Mouse (Mus musculus): ENCODE results near the gene Rapgef1. TPM values are rescaled to one million over a fixed set of nuclear protein-coding genes. Genes with fewer than 3 reads are reported as not detected.

Rapgef1 gene
- polyA plus RNA-seq, 1 experiment, result 132 TPM

DNA sequence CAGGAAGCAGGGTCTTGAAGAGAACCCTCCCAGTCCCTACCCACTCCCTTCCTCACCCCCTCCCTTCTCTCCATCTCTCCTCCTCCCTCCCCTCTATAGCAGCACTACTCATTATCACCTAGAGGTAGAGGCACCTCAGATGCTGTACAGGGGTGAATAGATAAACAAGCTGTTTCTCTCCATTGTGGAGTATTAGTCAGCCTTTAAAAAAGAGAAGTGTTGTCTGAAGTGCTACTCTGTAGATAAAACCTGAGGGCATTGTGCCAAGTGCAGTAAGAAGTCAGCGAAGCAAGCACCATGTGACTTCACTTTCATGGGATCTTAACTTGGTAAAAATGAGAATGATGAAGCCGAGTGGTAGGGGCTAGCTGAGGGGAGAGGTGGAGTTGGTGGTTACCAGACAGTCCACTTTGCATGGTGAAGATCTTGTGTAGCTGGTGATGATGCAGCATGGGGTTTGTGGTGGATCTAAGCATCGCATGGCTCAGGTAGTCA, 12.7 kb downstream of the Rapgef1 start:
- H3K4me3 ChIP-seq (ENCODE audit: control insufficient read depth, insufficient read depth, low read length), result no peak overlapping the region
- peaks cover 68% of the 10 kb centered on the region for H3K4me1 ChIP-seq (replicated peaks; ENCODE audit: control insufficient read depth, insufficient read depth, low read length)
- TF ChIP-seq CTCF (IDR thresholded peaks at IDR 0.05; ENCODE audit: borderline replicate concordance, control insufficient read depth, extremely low read depth, insufficient read depth, low read length, poor library complexity), result no peak
- TF ChIP-seq POLR2A (IDR thresholded peaks at IDR 0.05; ENCODE audit: control insufficient read depth, extremely low read depth, insufficient read depth, low read length, poor library complexity), result no peak
- DNase-seq, result no peak
- H3K36me3 ChIP-seq (ENCODE audit: control insufficient read depth, insufficient read depth, low read length), result no peaks in the 10 kb centered on the region
- no peaks in the 10 kb centered on the region; the same call in 1 of the 2 replicates for H3K27me3 ChIP-seq (ENCODE audit: control insufficient read depth, insufficient read depth, low read length)
- 34% methylated on average over 3 of the region's 3 CpGs for WGBS
- H3K27ac ChIP-seq (ENCODE audit: control insufficient read depth, insufficient read depth, low read length), result no peak overlapping the region

DNA sequence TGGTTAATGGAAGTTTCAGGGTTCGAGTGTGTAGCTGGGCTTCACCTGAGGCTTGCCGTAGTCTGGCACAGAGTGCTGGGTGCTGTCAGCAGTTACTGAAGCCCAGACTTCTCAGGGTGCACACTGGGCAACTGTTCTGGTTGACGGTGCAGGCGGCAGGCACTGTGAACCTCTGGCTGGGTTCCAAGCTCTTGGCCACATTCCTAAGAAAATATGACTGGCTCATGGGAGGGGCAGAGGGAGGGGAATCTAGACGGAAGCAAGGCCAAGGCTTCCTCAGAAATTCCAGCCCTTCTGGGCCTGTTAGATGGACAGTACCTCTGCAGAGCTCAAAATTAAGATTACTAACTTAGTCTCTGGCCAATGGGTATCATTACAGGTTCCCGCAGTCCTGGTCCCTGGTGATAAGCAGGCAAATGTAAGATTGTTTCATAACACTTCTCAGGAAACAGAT, 13.6 kb downstream of the Rapgef1 start:
- 90% methylated on average over 6 of the region's 6 CpGs for WGBS
- H3K27ac ChIP-seq (ENCODE audit: control insufficient read depth, insufficient read depth, low read length), result no peak overlapping the region
- no peaks in the 10 kb centered on the region for H3K36me3 ChIP-seq (ENCODE audit: control insufficient read depth, insufficient read depth, low read length)
- no peak overlapping the region for H3K4me3 ChIP-seq (ENCODE audit: control insufficient read depth, insufficient read depth, low read length)
- DNase-seq, result no peak
- peaks cover 69% of the 10 kb centered on the region for H3K4me1 ChIP-seq (replicated peaks; ENCODE audit: control insufficient read depth, insufficient read depth, low read length)
- H3K27me3 ChIP-seq (ENCODE audit: control insufficient read depth, insufficient read depth, low read length), result no peaks in the 10 kb centered on the region; the same call in 1 of the 2 replicates
- TF ChIP-seq CTCF (IDR thresholded peaks at IDR 0.05; ENCODE audit: borderline replicate concordance, control insufficient read depth, extremely low read depth, insufficient read depth, low read length, poor library complexity), result no peak
- no peak for TF ChIP-seq POLR2A (IDR thresholded peaks at IDR 0.05; ENCODE audit: control insufficient read depth, extremely low read depth, insufficient read depth, low read length, poor library complexity)

DNA sequence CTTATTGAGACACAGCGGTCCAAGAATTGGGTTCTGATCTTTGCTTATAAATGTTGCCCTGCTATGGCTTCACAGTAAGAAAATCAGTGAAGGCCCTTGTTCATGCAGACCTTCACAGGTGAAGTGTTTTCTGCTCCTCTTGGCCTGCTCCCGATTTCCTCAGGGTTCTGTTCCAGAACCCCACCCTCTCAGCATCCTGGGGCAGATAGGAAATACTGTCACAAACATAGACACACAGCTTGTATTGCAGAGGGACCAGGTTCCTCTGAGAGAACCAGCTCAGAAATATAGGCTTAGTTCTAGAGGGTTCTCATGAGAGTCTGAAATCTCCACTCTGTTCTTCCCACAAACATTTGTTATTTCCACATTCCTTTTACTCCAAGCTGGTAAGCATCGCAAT, 14.3 kb downstream of the Rapgef1 start:
- TF ChIP-seq POLR2A (IDR thresholded peaks at IDR 0.05; ENCODE audit: control insufficient read depth, extremely low read depth, insufficient read depth, low read length, poor library complexity) (no peak), CTCF (IDR thresholded peaks at IDR 0.05; ENCODE audit: borderline replicate concordance, control insufficient read depth, extremely low read depth, insufficient read depth, low read length, poor library complexity) (no peak)
- no peak for DNase-seq
- Histone ChIP-seq H3K4me3 (ENCODE audit: control insufficient read depth, insufficient read depth, low read length) (no peak overlapping the region), H3K4me1 (replicated peaks; ENCODE audit: control insufficient read depth, insufficient read depth, low read length) (peaks cover 63% of the 10 kb centered on the region), H3K27ac (ENCODE audit: control insufficient read depth, insufficient read depth, low read length) (no peak overlapping the region), H3K36me3 (ENCODE audit: control insufficient read depth, insufficient read depth, low read length) (no peaks in the 10 kb centered on the region), H3K27me3 (ENCODE audit: control insufficient read depth, insufficient read depth, low read length) (no peaks in the 10 kb centered on the region; the same call in 1 of the 2 replicates)
- 93% methylated on average over 3 of the region's 3 CpGs for WGBS

DNA sequence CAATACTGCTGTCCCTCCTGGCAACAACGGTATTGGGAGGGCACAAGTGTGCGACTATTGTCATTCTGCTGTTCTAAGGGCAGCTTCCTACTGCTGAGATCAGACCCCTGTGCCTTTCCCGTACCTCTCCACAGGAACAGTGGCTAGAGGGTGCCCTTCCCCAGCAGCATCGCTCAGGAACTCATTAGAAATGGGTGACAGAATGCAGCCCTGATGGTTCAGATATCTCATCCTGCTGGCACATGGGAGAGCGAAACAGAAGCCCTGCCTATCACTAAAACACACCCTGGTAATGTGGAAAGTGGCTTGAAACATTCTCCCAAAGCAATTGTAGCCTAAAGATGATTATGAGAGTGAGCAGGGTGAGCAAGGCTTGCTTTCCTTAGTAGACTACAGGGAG, 15.0 kb downstream of the Rapgef1 start:
- Histone ChIP-seq H3K4me1 (replicated peaks; ENCODE audit: control insufficient read depth, insufficient read depth, low read length) (peaks cover 55% of the 10 kb centered on the region), H3K4me3 (ENCODE audit: control insufficient read depth, insufficient read depth, low read length) (no peak overlapping the region), H3K27me3 (ENCODE audit: control insufficient read depth, insufficient read depth, low read length) (no peaks in the 10 kb centered on the region; the same call in 1 of the 2 replicates), H3K27ac (ENCODE audit: control insufficient read depth, insufficient read depth, low read length) (no peak overlapping the region), H3K36me3 (ENCODE audit: control insufficient read depth, insufficient read depth, low read length) (no peaks in the 10 kb centered on the region)
- DNase-seq, result no peak
- 93% methylated on average over 5 of the region's 5 CpGs for WGBS
- TF ChIP-seq POLR2A (IDR thresholded peaks at IDR 0.05; ENCODE audit: control insufficient read depth, extremely low read depth, insufficient read depth, low read length, poor library complexity) (no peak), CTCF (IDR thresholded peaks at IDR 0.05; ENCODE audit: borderline replicate concordance, control insufficient read depth, extremely low read depth, insufficient read depth, low read length, poor library complexity) (no peak)

DNA sequence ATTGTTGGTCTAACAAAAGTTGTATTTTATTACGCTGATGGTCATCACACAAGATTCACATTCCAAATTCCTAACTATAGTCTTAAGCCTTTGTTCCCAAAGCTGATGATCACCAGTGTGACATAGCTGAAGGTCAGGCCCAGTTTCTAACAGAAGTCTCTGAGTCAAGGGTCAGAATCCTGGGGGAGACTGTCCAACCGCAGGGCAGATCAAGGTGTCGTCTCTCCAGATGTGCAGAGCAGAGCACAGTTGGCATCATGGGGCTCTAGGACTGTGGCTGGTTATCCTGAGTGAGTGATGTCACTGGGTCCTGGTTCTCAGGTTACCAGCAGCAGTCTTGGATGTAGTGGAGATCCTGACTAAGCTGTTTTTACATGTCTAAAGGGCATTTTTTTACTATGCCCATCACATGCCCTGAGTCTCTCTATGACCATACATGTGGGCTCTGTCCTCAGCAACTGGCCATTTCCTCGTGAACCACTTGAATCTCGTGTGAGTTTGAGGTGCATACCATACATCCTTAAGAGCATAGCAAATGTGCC, 16.5 kb downstream of the Rapgef1 start:
- H3K4me1 ChIP-seq (replicated peaks; ENCODE audit: control insufficient read depth, insufficient read depth, low read length), result peaks cover 48% of the 10 kb centered on the region
- no peak for TF ChIP-seq POLR2A (IDR thresholded peaks at IDR 0.05; ENCODE audit: control insufficient read depth, extremely low read depth, insufficient read depth, low read length, poor library complexity)
- TF ChIP-seq CTCF (IDR thresholded peaks at IDR 0.05; ENCODE audit: borderline replicate concordance, control insufficient read depth, extremely low read depth, insufficient read depth, low read length, poor library complexity), result no peak
- H3K27me3 ChIP-seq (ENCODE audit: control insufficient read depth, insufficient read depth, low read length), result no peaks in the 10 kb centered on the region; the same call in 1 of the 2 replicates
- no peak overlapping the region for H3K4me3 ChIP-seq (ENCODE audit: control insufficient read depth, insufficient read depth, low read length)
- 93% methylated on average over 5 of the region's 5 CpGs for WGBS
- no peak for DNase-seq
- no peak overlapping the region for H3K27ac ChIP-seq (ENCODE audit: control insufficient read depth, insufficient read depth, low read length)
- no peaks in the 10 kb centered on the region for H3K36me3 ChIP-seq (ENCODE audit: control insufficient read depth, insufficient read depth, low read length)

DNA sequence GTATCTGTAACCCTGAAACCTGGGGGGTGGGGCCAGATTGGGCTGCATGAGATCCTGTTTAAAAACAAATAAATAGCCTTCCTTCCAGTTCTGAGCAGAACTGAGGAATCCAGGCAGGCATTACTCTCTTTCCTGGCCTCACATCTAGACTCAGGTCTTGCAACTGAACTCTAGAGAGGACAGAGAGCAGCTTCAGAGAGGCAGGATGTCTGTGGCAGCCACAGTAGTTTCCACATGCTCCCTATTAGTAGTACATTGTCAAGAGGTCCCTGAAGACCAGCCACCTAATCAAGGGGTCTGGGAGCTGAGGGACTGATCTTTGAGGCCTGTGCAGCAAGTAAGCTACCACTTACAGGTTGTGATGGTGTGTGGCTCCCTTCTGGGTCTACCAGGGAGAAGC, 18.0 kb downstream of the Rapgef1 start:
- H3K4me1 ChIP-seq (replicated peaks; ENCODE audit: control insufficient read depth, insufficient read depth, low read length), result peaks cover 41% of the 10 kb centered on the region
- TF ChIP-seq POLR2A (IDR thresholded peaks at IDR 0.05; ENCODE audit: control insufficient read depth, extremely low read depth, insufficient read depth, low read length, poor library complexity) (no peak), CTCF (IDR thresholded peaks at IDR 0.05; ENCODE audit: borderline replicate concordance, control insufficient read depth, extremely low read depth, insufficient read depth, low read length, poor library complexity) (no peak)
- no peaks in the 10 kb centered on the region for H3K36me3 ChIP-seq (ENCODE audit: control insufficient read depth, insufficient read depth, low read length)
- H3K4me3 ChIP-seq (ENCODE audit: control insufficient read depth, insufficient read depth, low read length), result no peak overlapping the region
- no peak overlapping the region for H3K27ac ChIP-seq (ENCODE audit: control insufficient read depth, insufficient read depth, low read length)
- DNase-seq, result no peak
- no peaks in the 10 kb centered on the region; the same call in 1 of the 2 replicates for H3K27me3 ChIP-seq (ENCODE audit: control insufficient read depth, insufficient read depth, low read length)

Measured in thymus, adult 2 months (tissue).